Mouse (Mus musculus) frontal cortex, postnatal 10 days (tissue): ENCODE results near the gene Ccdc80.

Experiments
- DNase-seq, 2 experiments: peaks; one replicate each; pipeline ENCODE4 v3.0.0; 2022; ENCODE audit warnings: low spot score in 2 of 2, mixed read lengths in 1 of 2

Ccdc80 gene

DNA sequence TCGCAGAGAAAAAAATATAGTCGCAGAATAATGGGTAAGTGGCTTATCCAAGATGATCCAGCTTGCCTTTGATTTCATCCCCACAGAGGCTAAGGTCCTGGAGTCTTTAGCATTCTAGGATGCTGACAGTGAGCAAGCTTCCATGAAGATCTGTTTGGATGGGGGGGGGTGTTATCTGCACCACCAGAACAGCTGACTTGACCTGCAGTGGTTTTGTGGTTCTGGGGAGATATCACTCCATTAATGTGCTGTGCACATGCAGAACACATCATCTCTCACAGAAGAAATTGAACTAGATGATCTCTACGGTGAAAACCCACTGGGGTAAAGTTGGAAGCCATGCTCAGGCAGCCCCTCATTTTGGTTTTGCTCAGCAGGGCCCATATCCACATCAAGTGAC is 24.0 kb downstream of the Ccdc80 start:
- DNase-seq, result no peak

DNA sequence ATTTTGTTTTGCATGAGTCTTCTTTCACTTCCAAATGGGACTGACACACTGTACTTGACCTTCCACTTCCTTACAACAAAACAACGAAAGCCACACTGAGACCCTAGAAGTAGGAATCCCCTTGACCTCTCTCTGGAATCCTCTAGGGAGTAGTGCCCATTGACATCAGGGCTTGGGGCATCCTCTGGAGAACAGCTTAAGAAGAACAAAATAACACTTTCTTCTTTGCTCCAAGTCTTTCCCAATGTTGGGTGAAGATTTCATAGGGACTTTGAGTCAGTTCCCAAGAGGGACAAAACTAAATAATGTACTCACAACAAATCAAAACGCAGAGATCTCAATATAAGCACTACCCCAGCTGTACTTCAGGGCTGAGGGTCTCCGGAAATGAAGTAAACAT is 25.6 kb downstream of the Ccdc80 start:
- DNase-seq, result no peak

DNA sequence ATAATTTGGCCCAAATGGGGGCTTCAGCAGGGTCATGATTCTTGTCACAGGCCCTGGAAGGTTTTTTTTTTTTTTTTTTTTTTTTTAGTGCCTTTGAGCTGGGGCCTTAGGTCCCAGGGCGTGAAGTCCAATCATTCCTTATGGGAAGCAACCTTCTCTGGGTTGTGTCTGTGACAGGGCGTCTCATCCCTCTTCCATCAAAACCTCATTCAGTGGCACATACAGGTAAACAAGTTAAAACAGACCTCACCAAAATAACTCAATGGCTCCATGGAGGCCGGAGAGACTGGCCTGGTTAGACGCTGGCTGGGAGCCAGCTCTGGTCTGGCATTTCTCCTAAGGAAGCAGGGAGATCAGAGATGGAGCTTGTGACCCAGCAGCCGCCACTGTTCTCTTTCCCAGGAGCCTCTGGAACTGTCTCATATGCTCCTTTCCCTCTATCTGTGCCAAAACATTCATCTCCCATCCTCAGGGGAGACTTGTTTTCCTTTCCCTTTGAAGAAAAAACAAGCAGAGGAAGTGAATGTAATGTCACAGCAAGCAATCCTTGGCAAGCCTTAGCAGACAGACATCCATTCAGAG is 27.7 kb downstream of the Ccdc80 start:
- DNase-seq, result peak in 1 of 2 experiments; percentile 42

DNA sequence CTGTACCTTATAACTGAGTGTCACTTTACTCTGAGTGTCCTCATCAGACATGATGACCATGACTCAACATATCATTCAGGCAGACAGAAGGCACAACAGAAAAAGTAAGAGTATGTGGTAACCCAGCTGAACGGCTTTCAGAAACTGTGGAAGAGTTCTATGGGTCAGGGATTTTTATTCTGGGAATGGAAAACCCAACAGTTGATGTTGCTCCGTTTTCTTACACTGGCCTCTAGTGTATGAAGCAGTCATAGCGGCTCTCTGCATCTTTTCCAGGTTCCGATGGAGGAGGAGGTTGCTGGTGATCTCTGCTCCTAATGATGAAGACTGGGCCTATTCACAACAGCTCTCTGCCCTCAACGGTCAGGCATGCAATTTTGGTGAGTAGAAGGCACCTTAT is 29.4 kb downstream of the Ccdc80 start:
- DNase-seq, result peak in 1 of 2 experiments; percentile 18

DNA sequence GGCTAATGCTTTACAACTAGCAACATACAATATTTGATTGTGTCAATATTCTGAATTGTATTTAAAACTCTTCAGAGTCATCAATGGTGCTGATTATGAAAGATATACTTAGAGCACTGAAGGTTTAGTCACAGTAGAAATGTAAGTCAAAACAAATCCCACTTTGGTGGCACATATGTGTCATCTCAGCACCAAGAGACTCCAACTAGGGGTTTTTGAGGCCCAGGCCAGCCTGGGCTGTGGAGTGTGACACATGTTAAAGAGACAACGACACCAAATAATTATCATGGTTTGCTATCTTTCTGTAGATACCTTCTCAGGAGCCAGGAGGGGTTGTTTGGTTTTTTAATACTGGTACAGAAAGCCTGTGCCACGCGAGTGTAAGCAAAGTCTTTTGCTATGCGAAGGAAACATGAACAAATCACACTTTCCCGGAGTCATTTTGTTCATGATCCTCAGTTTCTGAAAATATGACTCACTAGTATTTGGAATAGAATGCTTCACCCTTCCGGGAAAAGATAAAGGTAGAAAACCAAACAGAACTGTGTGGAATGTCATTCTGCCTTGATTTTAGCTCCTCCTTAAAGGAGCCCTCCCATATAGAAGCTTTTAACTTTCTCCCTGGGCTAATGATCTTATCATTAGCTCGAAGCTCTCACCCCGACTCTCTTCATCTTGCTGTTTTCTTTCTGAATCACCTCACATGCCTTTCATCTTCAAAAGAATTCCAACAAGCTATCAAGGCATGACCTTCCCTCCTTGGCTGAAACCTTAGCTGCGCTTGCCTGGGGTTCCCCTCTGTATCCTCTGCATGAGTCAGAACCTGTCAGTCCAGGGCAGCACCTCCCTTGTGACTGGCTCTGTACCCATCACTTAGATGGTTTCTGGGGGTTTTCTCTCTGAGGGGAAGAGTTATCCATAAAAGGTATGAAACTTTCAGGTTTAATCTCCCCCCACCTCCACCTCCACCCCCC is 31.3 kb downstream of the Ccdc80 start:
- no peak for DNase-seq

DNA sequence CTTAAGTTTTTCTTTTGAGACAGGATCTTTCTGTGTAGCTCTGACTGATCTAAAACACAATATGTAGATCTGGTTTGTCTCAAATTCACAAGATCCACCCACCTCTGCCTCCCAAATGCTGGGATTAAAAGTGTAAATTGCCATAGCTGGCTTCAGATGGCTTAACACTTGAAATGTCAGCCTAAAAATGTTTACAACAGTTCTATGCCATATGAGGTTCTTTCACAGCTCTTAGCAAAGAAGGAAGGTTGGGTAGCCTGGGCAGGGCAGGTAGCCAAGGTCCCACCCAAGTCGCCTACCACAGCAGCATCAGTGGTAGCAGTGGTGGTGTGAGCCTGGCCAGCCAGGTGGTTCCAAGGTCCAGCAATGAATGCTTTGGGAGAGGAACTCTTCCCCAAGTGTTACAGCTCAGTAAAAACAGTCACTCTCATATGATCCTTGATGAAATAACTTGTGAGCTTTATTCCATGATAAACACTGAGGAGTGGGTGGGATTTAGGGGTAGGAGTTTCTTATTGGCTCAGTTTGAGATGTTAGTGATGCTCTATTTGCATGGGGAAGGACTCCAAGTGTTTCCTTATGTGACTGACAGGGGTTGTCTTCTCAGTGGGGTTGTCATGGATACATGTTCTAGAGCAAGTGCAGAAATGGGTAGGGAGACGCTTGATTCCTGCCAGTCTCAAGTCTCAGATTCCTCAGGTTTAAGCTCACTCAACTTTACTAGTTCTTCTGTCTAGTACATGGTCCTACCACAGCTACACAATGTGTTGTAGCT is 34.9 kb downstream of the Ccdc80 start:
- DNase-seq, result no peak

DNA sequence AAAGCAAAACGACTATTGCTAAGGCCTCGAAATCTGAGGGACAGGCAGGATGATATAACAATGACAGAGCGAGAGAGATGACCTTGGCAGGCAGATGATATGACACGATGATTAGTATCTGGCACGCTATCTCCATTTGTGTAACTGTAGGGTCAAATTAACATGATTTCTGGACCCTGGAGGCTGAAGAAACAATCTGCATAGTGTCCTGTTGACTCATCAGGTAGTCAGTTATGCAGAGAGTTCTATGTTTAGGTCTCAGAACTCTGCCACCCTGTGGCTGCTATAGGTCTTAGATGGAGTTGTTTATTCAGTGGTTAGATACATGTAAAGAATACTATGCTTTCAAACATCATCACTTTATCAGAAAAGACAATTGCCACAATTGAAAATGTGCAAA is 48.5 kb downstream of the Ccdc80 start:
- DNase-seq, result no peak

DNA sequence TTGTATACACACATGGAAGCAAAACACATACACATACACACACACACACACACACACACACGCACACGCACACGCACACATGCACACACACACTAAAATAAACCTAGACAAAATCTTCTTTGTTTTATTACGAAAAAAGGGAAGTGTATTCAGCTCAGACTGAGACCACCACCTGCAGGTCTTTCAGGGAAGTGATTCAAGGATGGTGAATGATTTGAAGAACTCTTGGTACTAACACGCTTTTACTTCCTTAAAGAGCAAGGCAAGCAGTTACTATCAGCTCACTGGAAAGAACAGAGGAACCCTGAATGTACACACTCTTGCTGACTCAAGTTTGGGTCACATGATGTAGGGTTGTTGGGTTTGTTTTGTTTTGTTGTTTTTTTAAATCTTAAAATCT is 49.4 kb downstream of the Ccdc80 start:
- no peak for DNase-seq

DNA sequence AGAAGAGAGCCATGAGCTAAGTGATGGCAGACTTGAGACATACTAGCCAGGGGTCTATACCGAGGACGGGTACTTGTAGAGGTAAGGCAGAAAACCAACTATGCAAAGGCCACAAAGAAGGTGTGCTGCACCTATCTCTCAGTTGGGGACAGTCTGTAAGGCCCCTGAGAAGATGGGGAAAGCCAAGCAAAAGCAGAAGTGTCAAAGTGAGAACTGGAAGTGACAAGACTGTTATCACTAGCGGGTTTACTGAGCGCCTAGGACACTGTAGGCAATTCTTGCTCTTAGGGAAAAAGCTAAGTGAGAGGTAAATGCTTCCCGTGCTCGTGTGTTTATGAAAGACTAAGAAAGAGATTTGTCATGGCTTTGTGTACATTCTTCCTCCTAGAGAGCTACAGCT is 51.9 kb downstream of the Ccdc80 start:
- no peak for DNase-seq

DNA sequence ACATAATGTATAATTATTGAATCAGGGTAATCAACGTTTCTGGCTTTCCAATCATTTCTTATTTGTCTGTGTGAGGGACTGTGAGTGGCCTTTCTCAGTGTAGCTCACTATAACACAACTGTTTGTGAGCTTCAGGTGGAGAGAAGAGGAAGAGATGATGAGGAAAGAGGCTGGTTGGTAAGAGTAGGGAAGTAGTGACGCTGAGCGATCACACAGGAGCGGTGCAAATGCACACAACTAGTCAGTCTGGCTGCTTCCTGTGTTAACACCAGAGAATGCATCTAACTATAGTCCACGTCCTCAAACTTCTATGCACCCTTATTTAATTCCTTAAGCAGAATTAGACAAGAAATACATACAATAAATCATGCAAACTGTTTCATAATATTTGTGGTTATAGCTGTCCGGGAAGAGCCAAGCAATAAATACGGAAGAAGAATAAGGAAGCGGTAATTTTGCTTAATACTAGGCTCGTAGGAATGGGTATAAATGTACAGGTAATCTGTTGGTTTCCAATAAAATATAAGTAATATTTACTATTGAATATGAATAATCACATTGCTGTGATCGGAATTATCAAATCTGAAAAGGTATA is 55.4 kb downstream of the Ccdc80 start:
- DNase-seq, result no peak

DNA sequence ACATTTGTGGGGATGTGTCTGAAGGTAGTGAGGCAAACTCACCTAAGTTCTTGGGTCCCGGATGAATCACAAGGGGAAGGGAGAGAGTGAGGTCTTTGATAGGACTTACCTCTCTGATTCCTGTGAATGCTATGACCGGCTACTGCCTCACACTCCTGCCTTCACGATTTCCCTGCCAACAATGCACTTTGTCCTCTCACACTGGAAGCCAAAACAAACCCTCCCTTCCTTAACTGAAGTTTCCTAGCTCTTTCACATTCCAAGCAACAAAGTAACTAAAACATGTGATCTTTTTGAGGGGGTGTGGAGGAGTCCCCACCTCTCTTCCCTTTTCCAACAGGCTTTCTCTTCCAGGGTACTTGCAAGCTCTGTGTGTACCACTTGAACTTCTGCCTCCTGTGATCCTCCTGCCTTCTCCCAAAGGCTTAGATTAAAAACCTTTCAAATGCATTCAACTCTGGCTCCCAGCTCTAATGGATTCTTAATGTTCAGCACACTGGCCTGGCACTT is 61.6 kb downstream of the Ccdc80 start:
- DNase-seq, result no peak

DNA sequence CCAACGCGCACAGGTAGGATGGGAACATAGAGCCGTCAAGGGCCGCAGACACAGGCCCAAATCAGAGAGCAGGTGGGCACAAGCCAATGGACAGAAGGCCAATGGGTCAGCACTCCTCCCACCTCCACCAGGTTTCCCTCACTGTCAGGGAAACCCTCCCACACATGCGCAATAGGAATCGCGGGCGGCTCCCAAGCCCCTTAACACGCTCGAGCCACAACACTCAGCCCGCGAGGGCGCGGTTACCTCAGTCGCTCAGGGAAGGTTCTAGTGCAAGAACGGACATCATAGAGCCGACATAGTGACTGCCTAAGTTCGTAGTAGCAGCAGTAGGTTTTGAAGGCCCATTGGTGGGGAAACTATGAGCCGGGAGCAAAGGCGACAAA is 64.9 kb downstream of the Ccdc80 start:
- DNase-seq, result peak; percentile 54 to 67

DNA sequence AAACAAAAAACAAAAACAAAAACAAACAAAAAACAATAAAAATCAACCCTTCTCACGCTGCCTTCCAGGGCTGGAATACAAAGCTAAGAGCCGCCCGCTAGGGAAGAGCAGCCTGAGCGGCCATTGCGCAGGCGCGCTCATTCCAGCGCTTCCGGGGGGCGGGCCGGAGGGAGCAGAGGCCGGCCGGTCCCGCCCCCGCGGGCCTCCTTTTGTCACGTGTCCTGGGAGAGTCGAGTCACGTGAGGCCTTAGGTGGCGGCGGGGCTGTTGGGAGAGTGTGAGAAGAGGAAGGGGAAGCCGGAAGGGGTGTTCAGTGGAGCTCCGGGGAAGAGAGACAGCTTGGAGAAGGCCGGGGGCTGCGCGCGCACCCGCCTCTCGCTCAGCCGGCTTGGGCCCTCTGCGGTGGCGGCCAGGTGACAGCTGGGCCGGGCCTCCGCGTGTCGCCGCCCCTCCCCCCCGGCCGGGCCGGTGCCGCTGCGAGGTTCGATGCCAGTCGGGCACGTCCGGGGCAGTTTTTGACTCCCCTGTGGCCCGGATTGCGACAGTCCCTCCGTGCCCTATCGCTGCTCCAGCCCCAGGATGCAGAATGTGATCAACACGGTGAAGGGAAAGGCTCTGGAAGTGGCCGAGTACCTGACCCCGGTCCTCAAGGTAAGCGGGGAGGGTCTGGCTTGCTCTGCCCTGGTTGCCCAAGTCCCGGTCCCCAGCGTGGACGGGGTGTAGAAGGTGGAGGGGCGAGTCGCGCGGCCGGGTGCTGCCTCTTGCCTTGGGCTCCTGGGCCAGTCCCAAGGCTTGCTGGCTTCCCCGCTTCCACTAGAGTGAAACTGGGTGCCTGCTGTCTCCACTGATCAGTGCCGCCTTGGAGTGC is 65.6 kb downstream of the Ccdc80 start, which contains the start of the genes Slc35a5 and Atg3:
Gene Slc35a5, minus strand, starts transcription at position 185 of the 867 bp plus-strand sequence.
Gene Atg3, plus strand, starts transcription at position 264 of the 867 bp plus-strand sequence.
- DNase-seq, result peak; percentile 95 to 97

DNA sequence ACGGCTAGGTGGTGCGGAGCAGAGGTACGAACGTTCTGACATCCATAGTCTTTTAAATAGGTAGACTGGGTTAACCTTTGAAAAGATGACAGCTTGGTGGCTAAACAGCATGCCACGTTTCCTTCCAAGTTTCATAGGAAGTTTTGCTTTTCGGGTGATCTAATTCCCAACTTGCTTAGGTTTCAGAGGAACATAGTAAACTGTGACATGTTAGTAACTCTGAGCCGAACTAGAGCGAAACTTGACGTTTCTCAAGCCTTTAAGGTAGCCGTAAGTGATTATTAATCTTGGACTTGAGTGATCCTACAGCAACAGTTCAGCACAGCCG is 66.2 kb downstream of the Ccdc80 start:
- no peak for DNase-seq
